Mouse (Mus musculus): ENCODE results near the gene Gphb5. TPM values are rescaled to one million over a fixed set of nuclear protein-coding genes. Genes with fewer than 3 reads are reported as not detected.

Gene Gphb5
- total RNA-seq, 2 experiments from 2014 or later = not detected

DNA sequence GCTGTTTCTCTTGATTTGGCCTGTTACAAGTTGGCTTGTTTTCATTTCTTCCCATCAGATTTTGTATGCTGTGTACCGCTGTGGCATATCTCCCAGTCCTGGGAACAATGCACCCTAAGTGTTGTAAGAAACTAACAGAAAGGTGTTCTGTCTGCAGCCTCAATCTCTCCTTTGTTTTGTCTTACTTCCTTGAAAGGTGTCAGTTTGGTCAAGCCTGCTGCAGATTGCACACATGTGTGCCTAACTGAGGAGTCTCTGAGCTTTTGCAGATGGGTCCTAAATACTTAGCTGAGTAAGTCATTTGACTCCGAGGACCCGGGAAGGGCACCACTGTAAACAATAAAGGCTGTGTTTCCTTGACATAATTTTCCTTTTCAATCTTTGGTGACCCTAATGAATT lies 20.0 kb downstream of the Gphb5 start:
- no peak for DNase-seq (ENCODE audit: low spot score in 2 of 2)
- intact Hi-C loops (cut with DNase I) = no loop called here

DNA sequence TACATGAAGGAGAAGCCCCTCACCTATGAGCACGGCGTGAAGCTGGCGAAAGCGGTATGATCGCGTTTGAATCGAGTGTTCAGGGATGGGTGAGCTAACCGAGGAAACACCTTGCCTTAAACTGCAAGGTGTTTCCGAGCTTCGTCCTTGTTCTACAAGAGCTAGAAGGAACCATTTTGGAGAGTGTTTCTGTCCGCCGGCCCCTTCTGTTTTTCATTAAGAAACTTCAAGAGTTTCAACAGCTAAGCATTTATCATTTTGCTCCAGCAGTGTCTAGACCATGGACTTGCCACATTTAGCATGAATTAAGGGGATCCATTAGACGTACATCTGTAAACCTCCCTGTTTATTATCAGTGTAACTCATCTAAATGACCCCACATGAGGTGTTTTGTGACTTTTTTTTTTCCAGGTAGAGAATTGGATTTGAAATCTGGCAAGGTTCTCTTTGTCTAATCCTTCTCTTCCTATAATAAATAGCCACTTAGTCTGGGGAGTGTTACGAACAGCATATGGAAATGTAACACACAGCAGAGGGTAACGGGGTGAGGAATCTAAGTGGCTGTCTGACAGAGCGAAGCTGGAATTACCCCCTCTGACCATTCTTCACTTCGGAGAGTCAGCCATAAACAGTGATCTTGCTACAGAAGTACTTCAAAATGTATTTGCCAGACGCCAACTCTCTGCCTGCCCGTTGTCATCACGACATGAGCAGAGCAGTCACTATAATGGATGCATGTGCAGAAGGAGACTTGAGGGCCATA lies 22.4 kb downstream of the Gphb5 start:
- no peak for DNase-seq (ENCODE audit: low spot score in 2 of 2)
- intact Hi-C loops (cut with DNase I) = no loop called here

DNA sequence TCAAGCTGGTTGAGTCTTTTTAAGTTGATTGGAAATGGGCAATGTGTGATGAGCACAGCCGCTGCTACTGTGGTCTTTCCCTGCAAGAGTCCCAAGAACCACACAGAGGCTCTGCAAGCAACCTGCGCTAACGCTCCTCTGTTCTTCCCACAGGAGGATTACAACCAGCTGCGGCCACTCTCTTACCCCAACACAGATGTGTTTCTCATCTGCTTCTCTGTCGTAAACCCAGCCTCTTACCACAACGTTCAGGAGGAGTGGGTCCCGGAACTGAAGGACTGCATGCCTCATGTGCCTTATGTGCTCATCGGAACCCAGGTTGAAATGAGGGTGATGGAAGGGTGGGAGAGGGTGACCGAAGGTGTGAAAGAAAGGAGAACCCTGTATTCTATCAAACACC lies 25.1 kb downstream of the Gphb5 start:
- no peak for DNase-seq (ENCODE audit: low spot score in 2 of 2)
- intact Hi-C loops (cut with DNase I) = no loop called here

DNA sequence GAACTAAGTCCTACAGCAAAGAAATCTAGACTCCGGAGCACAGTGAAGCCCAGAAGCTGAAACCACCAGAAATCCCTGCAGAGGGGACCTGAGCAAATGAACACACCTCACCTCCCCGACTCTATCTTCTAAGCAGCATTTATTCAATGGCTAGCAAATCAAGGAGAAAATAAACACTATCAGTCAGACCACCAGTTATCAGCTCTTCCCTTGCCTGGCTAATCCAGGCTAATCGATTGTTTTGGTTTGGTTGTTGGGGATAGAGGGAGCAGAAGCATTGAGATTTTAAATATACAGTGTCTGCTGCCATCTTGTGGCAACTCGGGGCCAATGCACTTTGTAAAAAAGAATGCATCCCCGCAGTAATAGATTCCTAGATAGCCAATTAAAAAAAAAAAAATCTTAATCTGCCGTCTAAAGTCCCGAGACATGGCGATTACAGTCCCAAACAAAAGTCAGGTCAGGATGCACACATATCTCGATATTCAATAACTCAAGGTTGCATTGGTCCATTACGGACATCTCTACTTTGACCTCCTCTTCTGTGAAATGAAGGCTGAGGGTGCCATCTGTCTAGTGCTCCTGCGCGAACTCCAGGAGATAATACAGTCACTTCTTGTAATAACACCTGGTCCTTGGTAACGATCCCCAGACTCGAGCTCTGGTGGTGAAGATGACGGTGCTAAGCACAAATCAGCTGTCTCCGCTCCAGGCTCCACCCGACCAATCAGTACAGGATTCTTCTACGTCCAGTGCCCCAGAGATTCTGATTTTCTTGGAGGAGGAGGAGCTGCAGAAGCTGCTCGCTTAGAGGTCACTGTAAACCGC lies 27.1 kb downstream of the Gphb5 start:
- intact Hi-C loops (cut with DNase I) = loop anchor here (5.0 kb wide), 2 partner anchors 107 to 1067 kb away; no protein-coding TSS in a partner anchor
- DNase-seq (ENCODE audit: low spot score in 2 of 2) = peak; percentile 52 to 60

DNA sequence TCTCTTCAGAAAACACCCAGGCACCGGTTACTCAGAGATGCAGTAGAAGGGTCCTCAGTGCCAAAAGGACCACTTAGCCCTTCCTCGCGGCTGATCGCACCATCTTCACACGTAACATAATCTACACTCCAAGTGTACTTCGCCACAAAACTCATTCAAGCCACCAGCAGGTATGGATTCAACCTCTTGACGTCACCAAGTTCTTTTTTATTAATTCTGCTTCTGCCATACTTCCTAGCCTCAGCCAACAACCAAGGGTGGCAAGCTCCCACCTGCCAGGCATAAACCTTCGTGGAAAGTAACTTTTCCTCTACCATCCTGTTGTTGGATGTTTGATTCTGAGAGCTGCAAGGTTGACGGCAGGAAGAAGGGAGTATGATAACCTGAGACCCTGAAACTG lies 28.1 kb downstream of the Gphb5 start:
- DNase-seq (ENCODE audit: low spot score in 2 of 2) = no peak
- intact Hi-C loops (cut with DNase I) = loop anchor here (5.0 kb wide), 2 partner anchors 106 to 1066 kb away; no protein-coding TSS in a partner anchor

DNA sequence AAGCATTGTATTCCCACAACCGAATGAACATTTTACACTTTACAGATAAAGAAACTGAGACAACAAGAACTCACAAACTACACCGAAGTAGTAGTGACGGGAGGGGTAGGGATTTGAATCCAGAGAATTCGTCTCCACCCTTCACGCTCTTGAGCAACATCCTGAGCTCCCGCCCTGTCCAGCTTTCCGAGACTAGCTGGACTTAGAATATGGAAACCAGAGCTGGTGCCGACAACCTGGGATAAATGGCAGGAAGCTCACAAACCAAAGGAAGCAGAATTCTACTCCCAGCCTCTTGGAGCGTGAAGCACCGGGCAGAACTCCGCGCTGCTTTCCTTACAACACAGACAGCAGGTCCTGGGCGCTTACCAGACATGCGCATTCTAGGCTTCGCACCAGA lies 28.7 kb downstream of the Gphb5 start:
- intact Hi-C loops (cut with DNase I) = loop anchor here (5.0 kb wide), 2 partner anchors 106 to 1066 kb away; no protein-coding TSS in a partner anchor
- DNase-seq (ENCODE audit: low spot score in 2 of 2) = no peak

DNA sequence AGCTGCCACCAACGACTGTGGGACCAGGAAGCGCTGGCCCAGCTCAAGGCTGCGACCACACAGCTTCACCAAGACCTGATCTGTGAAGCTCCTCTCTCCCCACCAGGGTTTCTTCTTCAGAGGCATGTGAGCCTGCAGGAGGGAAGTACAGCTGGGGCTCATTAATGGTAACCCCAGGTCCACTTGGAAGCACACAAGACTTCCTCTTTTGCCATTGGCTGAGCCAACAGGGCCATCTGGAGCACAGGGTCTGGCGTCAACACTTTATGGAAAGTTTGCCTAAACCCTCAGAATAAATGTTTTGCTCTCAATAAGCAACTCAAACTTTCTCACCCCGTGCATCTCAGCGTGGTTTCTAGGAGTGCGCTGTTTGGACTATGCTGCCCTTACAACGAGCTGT lies 29.4 kb downstream of the Gphb5 start:
- intact Hi-C loops (cut with DNase I) = loop anchor here (5.0 kb wide), 2 partner anchors 105 to 1065 kb away; no protein-coding TSS in a partner anchor
- DNase-seq (ENCODE audit: low spot score in 2 of 2) = no peak

DNA sequence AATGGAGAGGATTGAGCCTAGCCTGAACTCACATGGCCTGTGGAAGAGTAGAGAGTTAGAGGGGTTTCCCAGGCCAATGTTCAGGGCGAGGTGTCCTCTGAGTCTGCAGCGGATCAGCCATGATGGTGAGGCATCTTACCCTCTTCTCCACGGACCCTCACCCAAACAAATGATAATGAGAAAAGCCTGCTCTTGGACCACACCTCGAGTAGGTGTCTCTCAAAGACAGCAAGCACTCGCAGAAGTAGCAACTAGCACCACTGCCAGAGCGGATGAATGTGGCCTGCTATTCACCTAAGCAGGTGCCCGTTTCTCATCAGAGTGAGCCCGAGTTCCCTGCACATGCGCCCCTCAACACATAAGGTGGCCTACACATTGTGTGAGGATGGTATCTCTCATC lies 29.9 kb downstream of the Gphb5 start:
- intact Hi-C loops (cut with DNase I) = loop anchor here (5.0 kb wide), 2 partner anchors 104 to 1064 kb away; no protein-coding TSS in a partner anchor
- no peak for DNase-seq (ENCODE audit: low spot score in 2 of 2)

DNA sequence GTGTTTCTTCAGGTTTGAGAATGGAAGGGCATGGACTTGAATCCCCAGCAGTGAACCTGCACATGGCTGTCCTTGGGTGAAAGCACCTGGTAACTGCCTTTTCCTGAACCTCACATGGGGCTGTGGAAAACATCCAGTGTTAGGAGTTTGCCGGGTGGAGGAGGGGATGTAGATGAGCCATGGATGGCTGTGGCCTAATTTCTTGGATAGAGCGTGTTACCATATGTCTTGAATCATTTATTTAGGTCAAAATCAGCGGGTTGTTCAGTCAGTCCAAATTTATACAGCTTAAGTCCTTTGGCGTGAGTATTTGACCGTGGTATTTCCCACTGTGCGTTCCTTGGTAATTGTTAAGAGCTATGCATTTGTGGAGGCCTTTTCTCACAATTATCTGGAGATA lies 40.5 kb downstream of the Gphb5 start:
- no peak for DNase-seq (ENCODE audit: low spot score in 2 of 2)
- intact Hi-C loops (cut with DNase I) = no loop called here

DNA sequence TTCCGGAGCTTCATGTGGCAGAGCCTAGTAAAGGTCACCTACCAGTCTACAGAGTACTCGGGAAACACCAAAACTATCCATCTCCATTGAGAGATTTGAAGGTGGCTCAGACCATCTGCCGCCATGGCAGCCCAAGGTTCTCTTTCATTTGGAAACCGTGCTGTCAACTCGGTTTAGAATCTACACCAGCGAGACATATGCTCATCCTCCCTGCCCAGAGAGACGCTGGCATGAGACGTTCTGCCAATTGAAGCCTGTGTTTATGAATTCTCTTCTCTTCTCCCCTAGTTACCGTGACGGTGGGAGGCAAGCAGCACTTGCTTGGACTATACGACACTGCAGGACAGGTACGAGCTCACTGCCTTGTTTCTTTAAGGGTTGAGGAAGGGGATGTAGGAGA lies 41.5 kb downstream of the Gphb5 start:
- intact Hi-C loops (cut with DNase I) = no loop called here
- no peak for DNase-seq (ENCODE audit: low spot score in 2 of 2)

DNA sequence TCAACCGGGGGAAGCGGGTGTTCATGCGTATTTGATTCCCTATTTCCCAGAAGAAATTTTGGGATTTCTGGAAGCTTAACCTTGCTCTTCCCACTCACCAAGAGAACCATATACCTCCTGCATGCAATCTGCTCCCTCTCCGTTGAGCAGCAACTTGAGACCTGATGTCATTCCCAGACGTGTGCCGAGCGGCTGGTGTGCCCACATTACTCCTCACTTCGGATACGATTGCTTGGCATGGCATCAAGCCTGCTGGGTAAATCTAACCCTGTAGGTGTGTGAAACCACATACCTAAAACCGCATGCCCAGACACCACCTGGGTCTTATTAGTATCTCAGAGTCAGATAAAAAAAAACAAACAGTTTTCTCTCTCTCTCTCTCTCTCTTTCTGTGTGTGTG lies 42.1 kb downstream of the Gphb5 start:
- intact Hi-C loops (cut with DNase I) = no loop called here
- DNase-seq (ENCODE audit: low spot score in 2 of 2) = peak in 1 of 2 experiments; percentile 26

DNA sequence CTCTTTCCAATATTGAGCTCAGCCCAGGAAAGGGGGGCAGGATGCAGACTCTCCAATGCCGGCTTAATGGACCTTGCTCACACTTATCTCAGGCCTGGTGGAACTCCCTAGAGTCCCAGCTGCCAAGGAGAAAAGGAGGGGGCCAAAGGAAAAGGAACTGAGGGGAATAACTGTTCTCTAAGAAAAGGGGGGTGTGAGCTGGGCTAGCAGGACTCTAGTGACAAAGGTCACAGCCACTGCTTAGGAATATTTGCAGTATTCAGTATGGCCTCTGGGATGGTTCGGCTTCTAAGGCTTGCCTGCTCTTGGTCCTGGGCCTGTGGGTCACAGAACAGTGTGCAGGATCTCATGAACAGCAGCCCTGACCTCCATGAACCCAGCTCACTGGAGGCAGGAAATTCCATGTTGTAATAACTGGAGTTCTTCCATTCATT lies 47.1 kb downstream of the Gphb5 start:
- DNase-seq (ENCODE audit: low spot score in 2 of 2) = no peak
- intact Hi-C loops (cut with DNase I) = loop anchor here (10.0 kb wide), 1 partner anchor 155 kb away; no protein-coding TSS in a partner anchor

DNA sequence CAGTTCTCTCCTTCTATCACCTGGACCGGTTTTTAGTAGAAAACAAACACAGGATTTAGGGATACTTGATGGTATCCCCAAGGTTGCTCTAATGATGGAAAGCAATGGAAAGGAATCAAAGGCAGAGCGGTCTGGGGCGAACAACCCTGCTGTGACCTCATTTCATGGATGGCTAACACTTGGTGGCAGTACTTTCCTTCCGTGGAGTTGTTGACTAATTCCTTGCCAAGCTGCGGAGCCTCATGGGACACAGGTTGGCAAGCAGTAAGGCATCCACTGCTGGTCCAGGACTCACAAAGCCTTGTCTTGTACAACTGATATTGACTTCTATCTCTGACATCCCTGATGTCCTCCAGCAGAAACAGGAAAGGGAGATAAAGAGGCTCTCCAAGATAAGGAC lies 48.1 kb downstream of the Gphb5 start:
- intact Hi-C loops (cut with DNase I) = loop anchor here (10.0 kb wide), 1 partner anchor 154 kb away; no protein-coding TSS in a partner anchor
- no peak for DNase-seq (ENCODE audit: low spot score in 2 of 2)

DNA sequence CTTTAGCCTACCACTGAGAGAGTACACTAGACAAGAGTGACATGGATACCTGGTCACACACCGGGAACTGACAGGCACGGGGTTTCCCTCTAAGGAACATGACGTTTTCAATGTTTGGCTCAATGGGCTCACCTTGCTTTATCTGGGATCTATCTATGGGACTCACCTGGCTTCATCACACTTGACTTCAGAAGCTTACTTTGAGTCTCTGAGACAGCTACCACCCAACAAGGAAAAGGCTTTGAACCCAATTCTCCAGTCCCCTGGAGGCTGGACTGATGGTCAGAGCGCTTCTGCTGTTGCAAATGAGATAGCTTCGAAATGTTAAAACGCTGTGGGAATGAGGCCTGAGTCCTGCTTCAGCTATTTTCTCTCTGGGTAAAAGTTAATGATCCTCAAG lies 49.2 kb downstream of the Gphb5 start:
- intact Hi-C loops (cut with DNase I) = loop anchor here (10.0 kb wide), 1 partner anchor 153 kb away; no protein-coding TSS in a partner anchor
- DNase-seq (ENCODE audit: low spot score in 2 of 2) = no peak

DNA sequence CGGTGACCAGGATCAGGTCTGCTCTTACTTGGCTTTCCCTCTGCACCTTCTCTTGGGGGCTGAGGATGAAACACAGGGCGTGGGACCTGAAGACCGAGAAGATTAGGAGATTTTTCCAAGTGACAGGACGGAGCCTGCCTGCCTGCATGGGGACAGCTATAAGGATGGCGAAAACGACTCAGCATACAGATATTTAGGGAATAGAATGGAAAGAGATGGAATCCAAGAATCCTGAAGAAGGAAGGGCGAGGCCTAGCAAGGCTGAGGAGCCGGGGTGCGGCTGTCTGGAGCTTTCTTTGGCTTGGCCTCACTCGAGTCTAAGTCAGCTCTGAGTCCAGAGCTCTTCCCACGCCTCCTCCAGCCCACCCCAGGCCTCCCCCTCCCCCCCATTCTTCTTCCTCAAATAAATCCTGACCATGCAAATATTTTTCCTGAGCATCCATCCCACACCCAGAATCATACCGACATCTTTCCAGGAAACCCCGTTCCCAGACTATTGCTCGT lies 50.9 kb downstream of the Gphb5 start:
- intact Hi-C loops (cut with DNase I) = loop anchor here (10.0 kb wide), 1 partner anchor 151 kb away; no protein-coding TSS in a partner anchor
- no peak for DNase-seq (ENCODE audit: low spot score in 2 of 2)

DNA sequence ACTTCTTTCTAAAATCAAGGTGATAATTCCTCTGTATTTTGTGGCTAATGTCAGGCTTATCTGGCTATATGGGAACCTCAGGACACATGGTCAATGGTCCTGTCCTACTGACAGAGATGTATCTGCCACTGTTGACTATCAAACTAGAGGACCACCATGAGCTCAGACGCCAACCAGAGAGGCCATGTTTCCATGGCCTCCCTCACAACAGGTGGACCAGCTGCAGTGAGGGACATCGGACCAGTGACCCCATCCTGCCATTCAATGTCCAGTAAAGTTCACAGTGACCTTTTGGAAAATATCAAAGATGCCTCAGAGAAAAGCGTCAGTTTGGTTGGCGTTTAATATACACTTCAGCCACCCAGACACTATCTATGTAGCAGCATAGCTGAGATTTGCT lies 52.2 kb downstream of the Gphb5 start:
- no peak for DNase-seq (ENCODE audit: low spot score in 2 of 2)
- intact Hi-C loops (cut with DNase I) = loop anchor here (10.0 kb wide), 1 partner anchor 150 kb away; no protein-coding TSS in a partner anchor

DNA sequence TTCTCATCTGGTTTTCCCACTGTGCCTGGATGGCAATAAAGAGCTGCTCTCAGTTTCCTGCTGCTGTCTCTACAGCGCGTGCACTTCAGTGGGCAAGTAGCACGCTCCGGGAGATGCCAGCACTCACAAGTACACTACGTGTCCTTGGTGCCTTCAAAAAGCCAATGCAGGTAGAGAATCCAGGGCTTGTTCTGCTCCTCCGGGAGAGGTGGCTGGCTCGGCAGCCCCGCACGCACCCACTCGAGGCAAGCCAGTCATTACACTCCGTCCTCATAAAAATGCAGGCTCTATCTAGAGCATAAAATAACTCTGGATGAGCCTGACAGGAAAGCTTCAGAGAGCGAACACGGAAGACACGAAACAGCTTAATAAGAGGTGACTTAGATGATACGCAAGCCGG lies 54.1 kb downstream of the Gphb5 start:
- intact Hi-C loops (cut with DNase I) = loop anchor here (10.0 kb wide), 1 partner anchor 148 kb away; no protein-coding TSS in a partner anchor
- DNase-seq (ENCODE audit: low spot score in 2 of 2) = no peak

Measured in left cerebral cortex, postnatal 36 days (tissue).